Mouse (Mus musculus) retina, adult 2 months (tissue): ENCODE results near the gene Bod1l.

Source experiments
- DNase-seq: peaks from one replicate; pipeline ENCODE4 v3.0.0-alpha.2; 2012; ENCODE audit warnings: low read depth, low spot score

Gene Bod1l

GRCm38 (mm10) chr5:41844147-41844529 lies at the start of gene Bod1l:
Gene Bod1l, minus strand, starts transcription at chr5:41844315.
- DNase-seq = peak; percentile 87

- DNase-seq = no peak
These were observed 49.2 kb upstream of the Bod1l start for GRCm38 (mm10) chr5:41893351-41893750.

GRCm38 (mm10) chr5:41890871-41891270 lies 46.8 kb upstream of the Bod1l start:
- no peak for DNase-seq

- DNase-seq = no peak
These were observed 45.2 kb upstream of the Bod1l start for GRCm38 (mm10) chr5:41889245-41889849.

GRCm38 (mm10) chr5:41888834-41889233 lies 44.7 kb upstream of the Bod1l start:
- DNase-seq = no peak

- DNase-seq = peak; percentile 36
These were observed 43.6 kb upstream of the Bod1l start for GRCm38 (mm10) chr5:41887738-41888137.

- no peak for DNase-seq
These were observed 40.4 kb upstream of the Bod1l start for GRCm38 (mm10) chr5:41884563-41884962.

- DNase-seq = no peak
These were observed 27.0 kb upstream of the Bod1l start for GRCm38 (mm10) chr5:41871164-41871563.

GRCm38 (mm10) chr5:41855781-41856180 lies 11.7 kb upstream of the Bod1l start:
- no peak for DNase-seq

GRCm38 (mm10) chr5:41845558-41845937 lies 1.4 kb upstream of the Bod1l start:
- DNase-seq = no peak

GRCm38 (mm10) chr5:41844820-41845557 lies 874 bp upstream of the Bod1l start:
- no peak for DNase-seq

- no peak for DNase-seq
These were observed 532 bp downstream of the Bod1l start for GRCm38 (mm10) chr5:41843419-41844146.

- no peak for DNase-seq
These were observed 1.4 kb downstream of the Bod1l start for GRCm38 (mm10) chr5:41842681-41843080.

- no peak for DNase-seq
These were observed 2.4 kb downstream of the Bod1l start for GRCm38 (mm10) chr5:41841735-41842134.

GRCm38 (mm10) chr5:41830100-41830499 lies 14.0 kb downstream of the Bod1l start:
- DNase-seq = no peak

GRCm38 (mm10) chr5:41821158-41821557 lies 23.0 kb downstream of the Bod1l start:
- DNase-seq = no peak

- DNase-seq = no peak
These were observed 23.6 kb downstream of the Bod1l start for GRCm38 (mm10) chr5:41820530-41820929.

- no peak for DNase-seq
These were observed 31.6 kb downstream of the Bod1l start for GRCm38 (mm10) chr5:41812516-41812915.

- no peak for DNase-seq
These were observed 32.8 kb downstream of the Bod1l start for GRCm38 (mm10) chr5:41811279-41811678.

- no peak for DNase-seq
These were observed 36.7 kb downstream of the Bod1l start for GRCm38 (mm10) chr5:41807383-41807782.

GRCm38 (mm10) chr5:41806176-41806575 lies 37.9 kb downstream of the Bod1l start:
- no peak for DNase-seq

- no peak for DNase-seq
These were observed 39.0 kb downstream of the Bod1l start for GRCm38 (mm10) chr5:41805085-41805484.

- DNase-seq = no peak
These were observed 39.5 kb downstream of the Bod1l start for GRCm38 (mm10) chr5:41804643-41805042.
